In genomic region chr8:127344421-127344820, GRCm38 (mm10) we compare ENCODE assay signal across 13 mouse cellular contexts.
"Had no signal": no experiment of that assay in that cellular context is flagged by ENCODE, and none has a peak within 500 bp of the region (broad histone marks: within the 10 kb centered on the region; RNA-seq: fewer than 3 reads in every experiment).

No protein-coding gene starts in this region.

- H3K4me1 ChIP-seq: limb, embryonic 10.5 days; liver, embryonic 12.5 days; lung, embryonic 15.5 days; megakaryocyte, embryonic 14.5 days had no signal

- H3K9ac ChIP-seq: liver, embryonic 12.5 days; liver, postnatal 0 days; lung, embryonic 15.5 days; midbrain, embryonic 13.5 days had no signal

- H3K36me3 ChIP-seq: limb, embryonic 10.5 days; liver, embryonic 12.5 days; lung, embryonic 15.5 days; midbrain, embryonic 13.5 days had no signal

- H3K4me2 ChIP-seq: liver, embryonic 12.5 days; lung, embryonic 15.5 days; midbrain, embryonic 13.5 days had no signal

- H3K4me3 ChIP-seq: limb, embryonic 10.5 days; liver, embryonic 12.5 days; lung, embryonic 15.5 days; megakaryocyte, embryonic 14.5 days; midbrain, embryonic 13.5 days had no signal

- DNase-seq: kidney, adult 11 months; kidney, postnatal 14 days; liver, postnatal 0 days; lung, postnatal 14 days; right cerebral cortex, adult 18-20 months; right cerebral cortex, postnatal 25 days; thymus, postnatal 36 days had no signal

- H3K27ac ChIP-seq: limb, embryonic 10.5 days; liver, embryonic 12.5 days; lung, embryonic 15.5 days; macrophage had no signal

- ATAC-seq: liver, embryonic 12.5 days; liver, postnatal 0 days; midbrain, embryonic 13.5 days had no signal

- H3K9me3 ChIP-seq: limb, embryonic 10.5 days; liver, embryonic 12.5 days; lung, embryonic 15.5 days; megakaryocyte, embryonic 14.5 days; midbrain, embryonic 13.5 days had no signal

- H3K27me3 ChIP-seq: liver, embryonic 12.5 days; lung, embryonic 15.5 days; midbrain, embryonic 13.5 days had no signal
